Mouse (Mus musculus): ENCODE results near the gene Krt2.

Gene Krt2

DNA sequence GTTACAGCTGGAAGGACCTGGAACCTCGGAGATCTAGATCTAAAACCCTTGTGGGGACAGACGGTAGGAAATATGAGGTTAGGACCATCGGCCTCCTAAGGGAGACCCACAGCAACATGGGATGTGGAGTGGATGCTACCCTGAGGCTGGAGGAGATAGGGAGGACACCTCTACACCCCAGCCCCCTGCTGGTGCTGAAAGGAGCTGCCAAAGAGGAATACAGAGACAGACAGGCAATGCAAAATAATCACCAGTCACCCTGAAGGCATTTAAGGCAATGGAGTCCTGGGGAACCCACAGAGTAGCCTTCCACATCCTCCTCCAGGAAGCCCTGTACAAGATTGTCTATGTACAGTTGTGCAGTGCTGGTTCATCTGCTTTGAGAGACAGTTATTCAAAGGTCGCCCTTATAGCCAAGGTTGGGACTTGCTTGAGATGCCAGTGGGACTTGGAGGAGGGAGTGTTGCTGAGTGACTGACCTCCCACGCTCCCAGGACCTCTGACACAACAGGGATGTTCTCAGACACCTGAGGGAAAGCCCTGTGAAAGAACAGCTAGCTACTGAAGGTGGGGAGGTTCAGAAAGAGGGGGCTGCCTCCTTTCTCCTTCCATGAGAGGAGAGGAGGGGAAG is 45.8 kb downstream of the Krt2 start:
- DNase-seq: no peak

DNA sequence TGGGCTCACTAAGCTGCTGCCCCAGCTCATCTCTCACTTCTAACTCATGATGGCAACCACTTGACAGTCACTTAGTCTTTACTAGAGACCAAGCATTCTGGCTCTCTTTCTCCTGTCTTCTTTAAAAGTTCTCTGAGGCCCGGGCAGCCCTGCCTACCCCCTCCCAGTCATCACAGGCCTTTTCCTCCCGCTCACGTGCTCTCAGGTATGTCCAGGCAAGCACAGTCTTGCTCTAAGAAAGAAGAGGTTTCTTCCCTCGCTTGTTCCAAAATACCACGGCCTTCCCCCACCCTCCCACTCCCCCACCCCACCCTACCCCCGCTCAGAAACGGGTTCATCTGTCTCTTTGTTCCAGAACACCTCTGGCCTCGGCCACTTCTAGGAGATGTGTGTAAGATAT is 47.7 kb downstream of the Krt2 start:
- no peak for DNase-seq
